21 mouse cellular contexts compared by ENCODE assay signal in the genomic region with DNA sequence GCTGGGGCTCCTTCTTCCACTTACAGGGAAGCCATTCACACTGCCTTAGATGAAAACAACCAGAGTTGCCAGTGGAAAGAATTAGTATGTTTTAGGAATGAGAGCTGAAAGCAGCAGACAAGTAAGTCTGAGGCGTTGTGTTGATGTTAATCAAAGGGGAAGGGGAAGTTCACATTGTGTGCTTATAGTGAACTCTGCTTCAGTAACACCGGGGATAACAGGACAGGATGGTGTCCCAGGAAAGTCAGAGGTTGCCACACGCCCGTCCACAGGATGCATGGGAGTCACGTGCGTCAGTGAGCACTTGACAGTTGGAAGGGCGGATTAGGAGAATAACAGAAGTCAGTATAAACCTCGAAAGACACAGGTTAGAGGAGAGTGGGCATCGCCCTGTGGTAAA. TPM values are rescaled to one million over a fixed set of nuclear protein-coding genes. Genes with fewer than 3 reads are reported as not detected.
DNase-seq lines count a peak whose midpoint lies in the region; ATAC-seq and TF ChIP-seq lines count a peak whose summit lies in the region.
"Had no signal": no experiment of that assay in that cellular context is flagged by ENCODE, and none has a peak within 500 bp of the region (broad histone marks: within the 10 kb centered on the region; RNA-seq: fewer than 3 reads in every experiment).

No protein-coding gene starts in this region.

- no peak for TF ChIP-seq CTCF in heart, postnatal 0 days (IDR thresholded peaks at IDR 0.05; ENCODE audit: low read depth)

- no peak overlapping the region for H3K9ac ChIP-seq in heart, postnatal 0 days (replicated peaks; ENCODE audit: low read depth, low read length)
- H3K9ac ChIP-seq in kidney, embryonic 15.5 days = no peak overlapping the region
- H3K9ac ChIP-seq: hindbrain, embryonic 15.5 days; limb, embryonic 13.5 days; midbrain, embryonic 12.5 days; neural tube, embryonic 13.5 days had no signal

- H3K36me3 ChIP-seq in heart, postnatal 0 days (replicated peaks; ENCODE audit: control insufficient read depth, insufficient read depth, low read length) = no peaks in the 10 kb centered on the region
- no peaks in the 10 kb centered on the region for H3K36me3 ChIP-seq in kidney, embryonic 15.5 days
- H3K36me3 ChIP-seq: hindbrain, embryonic 15.5 days; limb, embryonic 13.5 days; midbrain, embryonic 12.5 days; neural tube, embryonic 13.5 days had no signal

- H3K4me2 ChIP-seq in heart, postnatal 0 days (ENCODE audit: low read depth, low read length) = no peak overlapping the region
- H3K4me2 ChIP-seq in kidney, embryonic 15.5 days = no peak overlapping the region
- H3K4me2 ChIP-seq: hindbrain, embryonic 15.5 days; limb, embryonic 13.5 days; midbrain, embryonic 12.5 days; neural tube, embryonic 13.5 days had no signal

- DNase-seq in heart, postnatal 0 days (ENCODE audit: low spot score) = no peak
- no peak for DNase-seq in heart, postnatal 25 days (ENCODE audit: low spot score)
- peak; percentile 31 for DNase-seq in 416B (ENCODE audit: low read depth)
- DNase-seq in MEL-GATA-1-ER (ENCODE audit: extremely low read depth, low read depth) = peak; percentile 44
- DNase-seq: adrenal gland, adult 8-10 months; cerebellum, adult 11 months; cerebellum, postnatal 10 days; heart, postnatal 14 days; lung, adult 2 months; lung, postnatal 4 days; spleen, adult 18-20 months had no signal

- no peak for TF ChIP-seq EP300 in heart, postnatal 0 days (IDR thresholded peaks at IDR 0.05; ENCODE audit: low read depth)

- peaks cover 5% of the 10 kb centered on the region; the same call in 1 of the 2 replicates for H3K4me1 ChIP-seq in heart, postnatal 0 days (ENCODE audit: control insufficient read depth, insufficient read depth)
- H3K4me1 ChIP-seq in kidney, embryonic 15.5 days = peaks cover 21% of the 10 kb centered on the region
- H3K4me1 ChIP-seq: hindbrain, embryonic 15.5 days had no signal

- H3K4me3 ChIP-seq in heart, postnatal 0 days (ENCODE audit: low read depth, low read length) = no peak overlapping the region
- no peak overlapping the region for H3K4me3 ChIP-seq in kidney, embryonic 15.5 days (replicated peaks)
- H3K4me3 ChIP-seq: hindbrain, embryonic 15.5 days; limb, embryonic 13.5 days; midbrain, embryonic 12.5 days; neural tube, embryonic 13.5 days had no signal

- H3K27me3 ChIP-seq in heart, postnatal 0 days (ENCODE audit: control insufficient read depth, insufficient read depth, low read length) = no peaks in the 10 kb centered on the region
- no peaks in the 10 kb centered on the region for H3K27me3 ChIP-seq in kidney, embryonic 15.5 days
- H3K27me3 ChIP-seq: hindbrain, embryonic 15.5 days; limb, embryonic 13.5 days; neural tube, embryonic 13.5 days; Patski had no signal

- no peak overlapping the region for H3K27ac ChIP-seq in heart, postnatal 0 days (ENCODE audit: low read depth)
- no peak overlapping the region for H3K27ac ChIP-seq in kidney, embryonic 15.5 days
- H3K27ac ChIP-seq: hindbrain, embryonic 15.5 days; limb, embryonic 13.5 days; midbrain, embryonic 12.5 days; neural tube, embryonic 13.5 days had no signal

- H3K9me3 ChIP-seq in heart, postnatal 0 days (replicated peaks; ENCODE audit: control insufficient read depth, low read length) = no peaks in the 10 kb centered on the region
- no peaks in the 10 kb centered on the region for H3K9me3 ChIP-seq in kidney, embryonic 15.5 days (replicated peaks)
- H3K9me3 ChIP-seq: hindbrain, embryonic 15.5 days; limb, embryonic 13.5 days; midbrain, embryonic 12.5 days; neural tube, embryonic 13.5 days had no signal

- 0 out of 2 replicates have a peak, but pooled peaks have one; percentile 24 for ATAC-seq in heart, postnatal 0 days (ENCODE audit: insufficient read depth, low read depth)
- peak; percentile 34 for ATAC-seq in megakaryocyte, adult 5-6 weeks (ENCODE audit: poor library complexity, severe bottlenecking)
- ATAC-seq in kidney, embryonic 15.5 days (replicated peaks; ENCODE audit: low FRiP score) = no peak
- ATAC-seq in erythroid progenitor cell, adult 5-6 weeks (replicated peaks; ENCODE audit: low FRiP score, poor library complexity, severe bottlenecking) = no peak
- ATAC-seq: forebrain, embryonic 16.5 days; intestine, embryonic 16.5 days; Patski had no signal

- intact Hi-C loops in heart, postnatal 25 days (cut with DNase I) = loop anchor here (5.0 to 10.0 kb wide), 4 partner anchors 33 to 280 kb away; no protein-coding TSS in a partner anchor

- WGBS in heart, postnatal 0 days = 52% methylated on average over 9 of the region's 9 CpGs
- WGBS in kidney, embryonic 15.5 days = 57% methylated on average over 9 of the region's 9 CpGs

RNA-seq across cellular contexts. Expression of gene Mylip, which starts 55.1 kb away (rescaled TPM):
- 20.7 and 30.1 TPM in 2 replicates for total RNA-seq in heart, postnatal 0 days (2014; rRNA removed; ENCODE audit: low replicate concordance)
- 7.1 and 7.8 TPM in 2 replicates for polyA plus RNA-seq in heart, postnatal 0 days (2015; fragmentation: Nextera tagmentation; extraction: Ambion mirVana)
- total RNA-seq in heart, postnatal 25 days (2021) = 10 to 100 TPM; 14.6 to 18.3 TPM
- 16.3 and 17.2 TPM in 2 replicates for total RNA-seq in megakaryocyte, adult 5-6 weeks (2015)
- 11.9 and 18.7 TPM in 2 replicates for total RNA-seq in megakaryocyte, adult 5-6 weeks (2017)
- polyA plus RNA-seq in kidney, embryonic 15.5 days (2015; fragmentation: Nextera tagmentation; extraction: Ambion mirVana) = 13.1 and 14.8 TPM in 2 replicates
- 43.2 and 55.8 TPM in 2 replicates for total RNA-seq in erythroid progenitor cell, adult 5-6 weeks (2015; ENCODE audit: low replicate concordance)
- 30.9 and 54.2 TPM in 2 replicates for total RNA-seq in erythroid progenitor cell, adult 5-6 weeks (2017; ENCODE audit: low replicate concordance)

Comparison
In these comparisons a context has a peak if more than half of its experiments do, and no peak if none do; other contexts are left out.
1. ATAC-seq: peak in heart, postnatal 0 days (single experiment) and megakaryocyte, adult 5-6 weeks (single experiment); none in kidney, embryonic 15.5 days (single experiment) and erythroid progenitor cell, adult 5-6 weeks (single experiment).
2. DNase-seq: peak in 416B (single experiment) and MEL-GATA-1-ER (single experiment); none in heart, postnatal 0 days (single experiment) and heart, postnatal 25 days (single experiment).